Mouse (Mus musculus): ENCODE measurements at regions not wholly inside any gene's neighbourhood (a gene's known extent, or its start where the extent isn't known, plus 50 kb on each side); places are given as distances from the start of the nearest gene placed in this dataset.
A peak's percentile ranks its signal among the peaks of the same experiment; 100 is the strongest.

DNA sequence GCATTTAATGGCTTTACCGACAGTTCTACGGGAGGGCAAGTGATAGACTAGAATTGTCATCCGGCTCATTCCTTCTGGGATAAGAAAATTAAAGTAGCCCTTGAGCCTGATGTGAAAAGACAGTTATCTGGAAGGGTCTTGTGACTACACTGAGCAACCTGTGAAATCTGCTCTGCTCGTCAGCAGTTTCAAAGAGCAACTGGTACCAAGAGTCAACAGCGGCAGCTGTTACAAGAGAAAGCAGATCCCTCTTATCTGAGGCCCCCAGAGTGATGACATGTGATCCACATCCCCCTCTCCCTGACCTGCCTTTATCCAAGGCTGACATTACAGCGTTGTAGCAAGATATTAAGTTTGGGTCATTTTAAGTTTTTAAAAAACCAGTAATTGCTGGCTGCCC is 52.6 kb upstream of the Unc13c start:
- DNase-seq, result no peak

GRCm38 (mm10) chr9:74023922-74024321 is 55.2 kb upstream of the Unc13c start:
- DNase-seq, result no peak

DNA sequence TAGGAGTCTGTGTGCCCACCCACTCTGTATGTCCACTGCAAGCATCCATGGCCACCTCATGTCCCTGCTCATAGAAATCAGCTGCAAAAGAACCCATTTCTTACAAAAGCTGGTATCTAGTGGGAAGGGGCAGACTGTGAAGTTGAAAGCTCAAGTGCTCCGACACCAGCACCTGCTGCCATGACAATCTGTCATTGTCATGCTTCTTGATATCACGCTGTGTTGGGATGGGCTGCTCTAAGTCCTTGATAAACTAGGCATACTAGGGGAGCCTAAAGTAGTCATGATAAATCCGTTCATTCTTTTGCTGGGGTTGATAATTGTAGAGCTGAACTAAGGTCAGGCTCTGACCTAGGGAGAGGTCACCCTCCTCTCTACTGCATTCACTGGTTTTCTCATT is 57.4 kb upstream of the Unc13c start:
- DNase-seq, result no peak

- peak; percentile 15 for DNase-seq
These were observed 59.7 kb upstream of the Unc13c start for GRCm38 (mm10) chr9:74028438-74028837.

GRCm38 (mm10) chr9:74045936-74046335 is 64.2 kb upstream of the Wdr72 start:
- peak; percentile 54 for DNase-seq

DNA sequence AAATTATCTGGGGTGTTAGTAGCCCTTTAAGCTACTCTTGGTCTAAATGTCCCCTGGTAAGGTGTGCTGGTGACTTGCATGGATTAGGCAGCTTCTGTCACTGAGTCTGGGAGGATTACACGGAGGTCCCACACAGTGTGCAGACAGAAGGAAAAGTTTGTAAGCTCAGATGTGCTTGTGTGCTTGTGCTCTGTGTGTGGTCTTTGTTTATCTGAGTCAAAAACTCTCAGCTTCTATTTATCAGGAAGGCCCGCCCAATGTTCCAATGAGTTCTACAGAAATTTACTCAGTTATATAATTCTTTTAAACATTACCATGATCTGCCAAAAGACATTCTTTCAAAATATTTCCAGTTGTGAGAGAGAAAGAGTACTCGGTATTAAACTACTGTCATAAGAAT is 60.4 kb upstream of the Wdr72 start:
- DNase-seq, result no peak

- DNase-seq, result no peak
These were observed 53.4 kb upstream of the Wdr72 start for GRCm38 (mm10) chr9:74056709-74057108.

DNA sequence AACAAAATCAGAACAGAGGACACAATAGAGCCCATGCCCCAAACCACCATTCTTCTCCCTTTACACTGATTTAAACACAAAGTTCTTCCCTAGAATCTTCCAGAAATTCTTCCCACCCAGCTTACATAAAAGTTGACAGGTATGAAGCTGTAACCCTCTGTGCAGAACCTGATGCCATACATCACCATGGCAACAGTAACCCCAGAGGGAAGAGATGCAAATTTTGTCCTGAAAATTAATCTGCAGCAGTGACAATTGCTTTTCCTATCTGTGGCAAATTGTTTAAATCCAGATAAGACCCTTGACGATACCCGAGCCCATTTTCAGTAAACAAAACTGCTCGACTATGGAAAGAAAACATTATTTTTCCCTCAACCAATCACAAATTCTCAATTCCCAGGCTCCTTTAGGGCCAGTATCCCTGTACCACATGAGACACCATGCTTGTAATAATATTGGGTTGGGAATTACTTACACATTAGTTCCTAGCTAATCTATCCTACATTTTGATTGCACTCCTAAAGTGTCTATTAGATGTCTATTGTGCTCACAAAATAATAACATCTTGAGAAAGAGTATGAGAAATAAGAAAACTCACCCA is 52.6 kb upstream of the Wdr72 start:
- DNase-seq, result no peak

- no peak for DNase-seq
These were observed 51.8 kb upstream of the Wdr72 start for GRCm38 (mm10) chr9:74058269-74058871.

All from adrenal gland, postnatal 25 days (tissue).